Mouse (Mus musculus): ENCODE results near the gene Arhgap30. TPM values are rescaled to one million over a fixed set of nuclear protein-coding genes. Genes with fewer than 3 reads are reported as not detected.

Arhgap30 gene
- polyA plus RNA-seq, 1 experiment = 141 TPM

DNA sequence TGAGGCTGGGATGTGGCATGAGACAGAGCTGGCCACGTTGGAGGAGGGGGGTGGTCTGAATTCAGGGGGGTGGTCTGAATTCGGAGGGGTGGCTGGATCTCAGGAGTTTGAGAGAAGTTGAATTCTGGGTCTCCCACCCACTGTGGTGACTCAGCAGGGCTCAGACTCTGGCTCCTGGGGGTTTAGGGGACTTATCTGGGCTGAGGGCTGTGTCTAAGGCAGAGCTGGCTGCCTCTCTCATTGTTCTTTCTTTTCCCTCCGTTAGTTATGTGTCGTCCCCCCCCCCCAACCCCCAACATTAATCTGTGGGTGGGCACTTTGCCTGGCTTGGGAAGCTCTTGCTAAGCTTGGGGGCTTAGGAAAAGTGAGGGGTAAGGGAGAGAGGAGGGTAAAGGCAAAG, 14.8 kb upstream of the Arhgap30 start:
- DNase-seq = no peak
- no peaks in the 10 kb centered on the region for H3K27me3 ChIP-seq (ENCODE audit: control insufficient read depth, insufficient read depth, low read length)
- H3K27ac ChIP-seq (ENCODE audit: control insufficient read depth, insufficient read depth, low read length) = no peak overlapping the region
- no peak overlapping the region for H3K4me3 ChIP-seq (ENCODE audit: control insufficient read depth, insufficient read depth, low read length)
- no peaks in the 10 kb centered on the region for H3K4me1 ChIP-seq (replicated peaks; ENCODE audit: control insufficient read depth, insufficient read depth, low read length)
- 26% methylated on average over 4 of the region's 4 CpGs for WGBS
- H3K36me3 ChIP-seq (ENCODE audit: control insufficient read depth, insufficient read depth, low read length) = no peaks in the 10 kb centered on the region
- TF ChIP-seq CTCF (IDR thresholded peaks at IDR 0.05; ENCODE audit: borderline replicate concordance, control insufficient read depth, extremely low read depth, insufficient read depth, low read length, poor library complexity) = no peak
- no peak for TF ChIP-seq POLR2A (IDR thresholded peaks at IDR 0.05; ENCODE audit: control insufficient read depth, extremely low read depth, insufficient read depth, low read length, poor library complexity)

GRCm38 (mm10) chr1:171375646-171376097, 13.1 kb upstream of the Arhgap30 start:
- TF ChIP-seq POLR2A (IDR thresholded peaks at IDR 0.05; ENCODE audit: control insufficient read depth, extremely low read depth, insufficient read depth, low read length, poor library complexity) (no peak), CTCF (IDR thresholded peaks at IDR 0.05; ENCODE audit: borderline replicate concordance, control insufficient read depth, extremely low read depth, insufficient read depth, low read length, poor library complexity) (no peak)
- Histone ChIP-seq H3K27me3 (ENCODE audit: control insufficient read depth, insufficient read depth, low read length) (no peaks in the 10 kb centered on the region), H3K36me3 (ENCODE audit: control insufficient read depth, insufficient read depth, low read length) (no peaks in the 10 kb centered on the region), H3K27ac (ENCODE audit: control insufficient read depth, insufficient read depth, low read length) (no peak overlapping the region), H3K4me3 (ENCODE audit: control insufficient read depth, insufficient read depth, low read length) (no peak overlapping the region), H3K4me1 (replicated peaks; ENCODE audit: control insufficient read depth, insufficient read depth, low read length) (peaks cover 4% of the 10 kb centered on the region)
- DNase-seq = no peak
- 85% methylated on average over 9 of the region's 9 CpGs for WGBS

GRCm38 (mm10) chr1:171378298-171378697, 10.5 kb upstream of the Arhgap30 start:
- Histone ChIP-seq H3K4me3 (ENCODE audit: control insufficient read depth, insufficient read depth, low read length) (no peak overlapping the region), H3K4me1 (replicated peaks; ENCODE audit: control insufficient read depth, insufficient read depth, low read length) (peaks cover 4% of the 10 kb centered on the region), H3K27ac (ENCODE audit: control insufficient read depth, insufficient read depth, low read length) (no peak overlapping the region), H3K27me3 (ENCODE audit: control insufficient read depth, insufficient read depth, low read length) (no peaks in the 10 kb centered on the region; the same call in 1 of the 2 replicates), H3K36me3 (ENCODE audit: control insufficient read depth, insufficient read depth, low read length) (no peaks in the 10 kb centered on the region)
- DNase-seq = no peak
- WGBS = 90% methylated on average over 6 of the region's 6 CpGs
- TF ChIP-seq POLR2A (IDR thresholded peaks at IDR 0.05; ENCODE audit: control insufficient read depth, extremely low read depth, insufficient read depth, low read length, poor library complexity) (no peak), CTCF (IDR thresholded peaks at IDR 0.05; ENCODE audit: borderline replicate concordance, control insufficient read depth, extremely low read depth, insufficient read depth, low read length, poor library complexity) (no peak)

GRCm38 (mm10) chr1:171379935-171380599, 8.7 kb upstream of the Arhgap30 start:
- no peaks in the 10 kb centered on the region for H3K36me3 ChIP-seq (ENCODE audit: control insufficient read depth, insufficient read depth, low read length)
- TF ChIP-seq POLR2A (IDR thresholded peaks at IDR 0.05; ENCODE audit: control insufficient read depth, extremely low read depth, insufficient read depth, low read length, poor library complexity) (no peak), CTCF (IDR thresholded peaks at IDR 0.05; ENCODE audit: borderline replicate concordance, control insufficient read depth, extremely low read depth, insufficient read depth, low read length, poor library complexity) (peak; percentile 80)
- H3K4me1 ChIP-seq (replicated peaks; ENCODE audit: control insufficient read depth, insufficient read depth, low read length) = peaks cover 4% of the 10 kb centered on the region
- peak; percentile 79 for DNase-seq
- H3K4me3 ChIP-seq (ENCODE audit: control insufficient read depth, insufficient read depth, low read length) = no peak overlapping the region
- 24% methylated on average over 31 of the region's 31 CpGs for WGBS
- no peak overlapping the region for H3K27ac ChIP-seq (ENCODE audit: control insufficient read depth, insufficient read depth, low read length)
- no peaks in the 10 kb centered on the region; the same call in 1 of the 2 replicates for H3K27me3 ChIP-seq (ENCODE audit: control insufficient read depth, insufficient read depth, low read length)

DNA sequence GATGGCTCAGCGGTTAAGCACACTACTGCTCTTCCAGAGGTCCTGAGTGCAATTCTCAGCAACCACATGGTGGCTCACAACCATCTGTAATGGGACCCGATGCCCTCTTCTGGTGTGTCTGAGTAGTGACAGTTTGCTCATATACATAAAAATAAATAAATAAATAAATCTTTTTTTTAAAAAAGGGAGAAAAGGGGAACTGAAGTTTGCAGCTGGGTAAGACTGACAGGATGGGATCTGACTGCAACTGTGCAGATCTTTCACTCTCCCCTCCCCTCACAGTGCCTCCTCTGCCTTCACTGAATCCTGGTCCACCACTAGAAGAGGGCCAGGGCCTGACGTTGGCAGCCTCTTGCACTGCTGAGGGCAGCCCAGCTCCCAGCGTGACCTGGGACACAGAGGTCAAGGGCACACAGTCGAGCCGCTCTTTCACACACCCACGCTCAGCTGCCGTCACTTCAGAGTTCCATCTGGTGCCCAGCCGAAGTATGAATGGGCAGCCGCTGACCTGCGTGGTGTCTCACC, 6.6 kb upstream of the Arhgap30 start:
- Histone ChIP-seq H3K27ac (ENCODE audit: control insufficient read depth, insufficient read depth, low read length) (no peak overlapping the region), H3K4me3 (ENCODE audit: control insufficient read depth, insufficient read depth, low read length) (no peak overlapping the region), H3K36me3 (ENCODE audit: control insufficient read depth, insufficient read depth, low read length) (no peaks in the 10 kb centered on the region), H3K27me3 (ENCODE audit: control insufficient read depth, insufficient read depth, low read length) (no peaks in the 10 kb centered on the region; the same call in 1 of the 2 replicates), H3K4me1 (replicated peaks; ENCODE audit: control insufficient read depth, insufficient read depth, low read length) (peaks cover 6% of the 10 kb centered on the region)
- no peak for TF ChIP-seq CTCF (IDR thresholded peaks at IDR 0.05; ENCODE audit: borderline replicate concordance, control insufficient read depth, extremely low read depth, insufficient read depth, low read length, poor library complexity)
- no peak for TF ChIP-seq POLR2A (IDR thresholded peaks at IDR 0.05; ENCODE audit: control insufficient read depth, extremely low read depth, insufficient read depth, low read length, poor library complexity)
- no peak for DNase-seq
- WGBS = 85% methylated on average over 11 of the region's 11 CpGs

GRCm38 (mm10) chr1:171384361-171384760, 4.4 kb upstream of the Arhgap30 start:
- Histone ChIP-seq H3K27me3 (ENCODE audit: control insufficient read depth, insufficient read depth, low read length) (no peaks in the 10 kb centered on the region; the same call in 1 of the 2 replicates), H3K4me3 (ENCODE audit: control insufficient read depth, insufficient read depth, low read length) (no peak overlapping the region), H3K27ac (ENCODE audit: control insufficient read depth, insufficient read depth, low read length) (no peak overlapping the region), H3K4me1 (replicated peaks; ENCODE audit: control insufficient read depth, insufficient read depth, low read length) (peaks cover 15% of the 10 kb centered on the region), H3K36me3 (ENCODE audit: control insufficient read depth, insufficient read depth, low read length) (no peaks in the 10 kb centered on the region)
- TF ChIP-seq POLR2A (IDR thresholded peaks at IDR 0.05; ENCODE audit: control insufficient read depth, extremely low read depth, insufficient read depth, low read length, poor library complexity) (no peak), CTCF (IDR thresholded peaks at IDR 0.05; ENCODE audit: borderline replicate concordance, control insufficient read depth, extremely low read depth, insufficient read depth, low read length, poor library complexity) (no peak)
- DNase-seq = no peak
- WGBS = 88% methylated on average over 9 of the region's 9 CpGs
